Mouse (Mus musculus): ENCODE results near the gene Mettl22.

Gene Mettl22

DNA sequence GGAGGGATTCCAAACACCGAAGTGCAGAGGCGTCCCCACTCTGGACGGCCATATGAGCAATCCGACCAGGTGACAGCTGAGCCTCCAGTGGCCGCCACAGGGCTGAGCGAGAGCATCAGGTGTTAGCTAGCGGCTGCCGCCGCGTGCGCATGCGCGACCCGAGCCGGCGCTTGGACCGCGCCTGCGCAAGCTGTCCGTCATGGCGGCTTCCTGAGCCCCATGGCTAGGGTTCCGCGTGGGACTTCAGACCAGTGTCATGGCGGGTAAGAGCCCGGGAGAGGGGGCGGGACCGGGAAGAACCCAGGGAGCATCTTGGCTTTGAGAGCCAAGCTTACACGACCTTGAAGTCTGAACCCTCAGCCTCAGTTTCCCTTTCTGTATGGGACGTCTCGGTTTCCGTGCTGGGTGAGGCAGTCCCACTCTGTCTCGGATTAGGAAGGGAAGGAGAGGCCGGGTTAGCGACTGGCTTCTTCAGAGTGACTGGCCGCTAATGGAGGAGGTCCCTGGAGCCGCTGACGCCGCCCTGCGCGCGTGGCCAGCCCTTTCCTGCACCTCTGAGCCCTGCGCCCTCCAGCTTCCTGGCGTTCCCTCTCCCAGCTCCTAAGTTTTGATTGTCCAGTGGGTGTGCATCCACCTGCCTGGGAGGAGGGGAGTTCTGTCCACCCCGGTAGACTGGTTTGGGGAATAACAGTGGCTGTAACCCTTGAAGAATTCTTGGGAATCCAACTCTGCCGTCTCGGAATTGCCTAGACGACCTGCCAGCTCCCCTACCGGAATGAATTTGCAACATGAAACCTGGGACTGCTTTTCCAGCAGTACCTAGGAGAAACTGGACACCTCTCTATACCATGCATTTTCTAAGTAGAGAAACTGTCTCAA, at the start of gene Mettl22:
TSS of gene Mettl22 (plus strand) at position 186 of the 879 bp plus-strand sequence.
- peak; percentile 95 for DNase-seq (ENCODE audit: low spot score)

DNA sequence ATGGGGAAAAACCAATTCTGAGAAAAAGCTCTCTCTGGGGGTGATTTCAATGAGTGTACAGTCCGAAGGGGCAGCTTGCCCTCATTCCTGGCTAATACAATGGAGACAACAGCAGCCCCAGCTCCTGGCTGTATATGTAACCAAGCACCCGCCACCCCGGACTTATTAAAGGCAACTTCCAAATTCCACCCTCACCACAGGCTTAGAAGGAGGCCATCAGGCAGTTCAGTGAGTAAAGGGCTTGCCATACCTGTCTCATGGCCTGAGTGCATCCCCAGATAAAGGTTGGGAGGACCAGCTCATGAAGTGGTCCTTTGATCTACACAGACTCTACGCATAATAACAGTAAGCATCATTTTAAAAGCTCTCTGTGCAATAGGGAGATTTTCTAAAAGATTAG, 49.7 kb upstream of the Mettl22 start:
- no peak for DNase-seq (ENCODE audit: low spot score)

DNA sequence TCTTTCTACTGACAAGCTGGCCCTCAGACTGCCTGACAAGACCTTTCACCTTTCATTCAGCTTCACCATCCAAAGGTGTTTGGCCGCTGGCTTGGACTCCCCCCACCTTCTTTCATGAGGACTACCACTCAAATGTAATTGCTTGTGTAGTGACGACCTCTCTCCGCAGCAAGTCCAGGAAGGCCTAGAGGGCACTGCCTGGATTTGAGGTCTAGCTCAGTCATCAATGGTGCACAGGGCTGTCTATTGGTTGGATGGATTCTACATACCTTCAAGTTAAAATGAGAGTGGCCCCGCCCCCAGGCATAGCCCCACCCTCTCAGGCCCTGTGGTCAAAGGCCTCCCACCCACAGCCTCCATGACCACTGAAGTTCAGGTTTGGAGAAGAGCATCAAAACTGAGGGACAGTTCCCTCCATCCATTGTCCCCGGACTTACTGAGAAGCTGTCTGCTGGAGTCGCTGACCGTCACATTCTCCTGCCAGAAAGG, 46.9 kb upstream of the Mettl22 start:
- no peak for DNase-seq (ENCODE audit: low spot score)

GRCm38 (mm10) chr16:8424161-8424970, 46.2 kb upstream of the Mettl22 start:
- DNase-seq (ENCODE audit: low spot score), result no peak

DNA sequence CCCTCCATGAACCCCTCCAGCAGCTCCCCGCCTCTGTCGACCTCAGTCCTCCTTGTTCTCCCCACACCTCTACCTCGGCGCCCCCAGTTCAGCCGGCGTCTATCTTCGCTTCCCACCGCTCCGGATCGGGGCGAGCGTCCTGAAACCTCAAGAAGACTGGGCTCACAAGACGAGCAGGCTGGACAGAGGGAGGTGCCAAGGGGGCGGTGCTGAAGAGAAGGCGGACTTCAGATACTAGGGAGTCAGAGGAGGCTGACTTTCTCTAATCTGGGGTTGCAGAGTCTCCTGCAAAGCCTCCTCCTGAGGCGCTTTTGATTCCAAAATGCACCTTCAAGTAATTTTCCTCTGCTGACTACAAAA, 45.6 kb upstream of the Mettl22 start, which contains the start of gene Tmem114:
TSS of gene Tmem114 (minus strand) at position 166 of the 360 bp plus-strand sequence.
- no peak for DNase-seq (ENCODE audit: low spot score)

- DNase-seq (ENCODE audit: low spot score), result no peak
Measured at GRCm38 (mm10) chr16:8425736-8426135, 44.9 kb upstream of the Mettl22 start.

DNA sequence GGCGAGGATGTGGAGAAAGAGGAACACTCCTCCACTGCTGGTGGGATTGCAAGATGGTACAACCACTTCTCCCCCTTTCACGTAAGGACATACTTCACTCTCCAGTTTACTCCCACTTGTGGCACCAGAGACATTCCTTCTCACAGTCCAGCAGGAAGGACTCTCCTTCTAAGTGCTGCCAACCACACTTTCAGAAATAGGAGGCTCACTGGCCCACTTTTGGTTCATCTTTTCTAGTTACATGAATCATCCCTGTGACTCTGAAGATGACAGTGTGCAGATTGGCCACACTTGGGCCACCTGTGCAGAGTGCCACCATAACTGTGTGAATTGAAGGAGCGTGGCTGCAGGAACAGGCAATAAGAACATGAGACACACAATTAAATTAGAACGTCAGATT, 41.1 kb upstream of the Mettl22 start:
- DNase-seq (ENCODE audit: low spot score), result no peak

DNA sequence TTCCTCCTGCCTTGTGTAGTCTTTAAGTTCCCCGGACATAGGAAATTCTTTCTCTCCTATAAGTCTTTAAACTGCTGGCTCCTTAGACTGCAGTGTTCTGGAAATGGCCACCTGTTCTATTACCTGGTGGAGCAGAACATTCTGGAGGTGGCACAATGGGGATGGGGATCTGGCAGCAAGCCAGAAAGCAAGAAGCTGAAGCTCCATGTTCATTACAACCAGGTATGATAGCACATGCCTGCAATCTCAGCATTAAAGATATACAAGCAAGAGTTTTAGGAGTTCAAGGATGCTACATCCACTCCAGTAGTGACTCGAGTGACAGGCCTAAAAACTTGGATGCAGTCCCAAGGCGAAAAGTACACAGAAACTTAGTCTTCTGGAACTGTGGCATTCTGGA, 38.0 kb upstream of the Mettl22 start:
- no peak for DNase-seq (ENCODE audit: low spot score)

DNA sequence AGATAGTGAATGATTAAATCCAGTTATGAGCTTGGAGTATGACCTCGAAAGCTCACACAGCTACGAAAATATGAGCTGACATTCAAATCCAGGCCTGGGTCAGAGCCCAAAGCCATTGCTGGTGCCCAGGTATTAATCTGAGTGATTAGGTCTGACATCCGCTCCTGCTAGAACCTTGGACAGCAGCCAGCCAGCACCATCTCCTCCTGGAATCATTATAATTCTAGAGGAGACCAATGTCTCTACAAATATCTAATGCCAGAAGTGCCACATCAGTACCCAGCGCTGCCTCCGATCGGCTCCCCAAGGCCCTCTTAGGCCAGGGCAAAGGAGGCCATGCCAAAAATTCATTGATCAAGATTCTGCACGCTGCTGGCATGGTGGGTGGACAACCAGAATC, 25.7 kb upstream of the Mettl22 start:
- DNase-seq (ENCODE audit: low spot score), result no peak

- no peak for DNase-seq (ENCODE audit: low spot score)
Measured at GRCm38 (mm10) chr16:8446256-8446655, 24.3 kb upstream of the Mettl22 start.

DNA sequence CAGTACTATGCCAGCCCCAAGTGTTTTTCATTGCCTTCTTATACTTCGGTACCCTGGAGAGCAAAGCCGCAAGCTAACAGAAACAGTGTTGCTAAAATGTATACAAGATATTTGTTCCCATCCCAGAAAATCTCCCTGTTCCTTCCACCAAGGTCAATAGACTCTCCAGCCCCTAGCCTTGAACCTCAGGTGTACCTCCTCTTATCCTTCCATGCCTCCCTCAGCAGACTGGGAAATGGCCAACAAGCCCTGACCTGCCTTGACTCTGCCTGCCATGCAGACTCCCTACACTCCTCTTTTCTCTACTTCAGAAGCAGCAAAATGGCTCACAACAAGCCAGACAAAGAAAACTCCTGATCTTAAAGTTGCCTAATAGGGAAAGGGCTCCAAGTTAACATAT, 17.3 kb upstream of the Mettl22 start:
- DNase-seq (ENCODE audit: low spot score), result no peak

GRCm38 (mm10) chr16:8455221-8455620, 15.4 kb upstream of the Mettl22 start:
- DNase-seq (ENCODE audit: low spot score), result no peak

DNA sequence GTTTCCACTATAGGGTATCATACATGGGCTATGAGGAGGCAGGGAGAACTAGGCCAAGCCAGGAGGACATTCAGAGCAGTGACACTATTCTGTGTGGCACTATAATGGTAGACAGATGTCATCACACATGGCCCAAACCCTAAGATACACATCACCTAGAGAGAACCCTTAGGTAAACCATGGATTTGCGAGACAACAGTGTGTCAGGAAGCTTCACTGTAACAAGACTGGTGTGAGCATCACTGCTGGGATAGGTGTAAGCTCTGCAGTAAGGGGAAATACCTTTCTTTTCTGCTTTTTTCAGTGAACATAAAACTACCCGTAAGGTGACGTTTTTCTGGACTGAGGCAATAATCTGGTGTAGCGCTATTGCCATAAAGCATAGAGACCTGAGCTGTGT, 12.2 kb upstream of the Mettl22 start:
- no peak for DNase-seq (ENCODE audit: low spot score)

GRCm38 (mm10) chr16:8459098-8459497, 11.5 kb upstream of the Mettl22 start:
- peak; percentile 40 for DNase-seq (ENCODE audit: low spot score)

DNA sequence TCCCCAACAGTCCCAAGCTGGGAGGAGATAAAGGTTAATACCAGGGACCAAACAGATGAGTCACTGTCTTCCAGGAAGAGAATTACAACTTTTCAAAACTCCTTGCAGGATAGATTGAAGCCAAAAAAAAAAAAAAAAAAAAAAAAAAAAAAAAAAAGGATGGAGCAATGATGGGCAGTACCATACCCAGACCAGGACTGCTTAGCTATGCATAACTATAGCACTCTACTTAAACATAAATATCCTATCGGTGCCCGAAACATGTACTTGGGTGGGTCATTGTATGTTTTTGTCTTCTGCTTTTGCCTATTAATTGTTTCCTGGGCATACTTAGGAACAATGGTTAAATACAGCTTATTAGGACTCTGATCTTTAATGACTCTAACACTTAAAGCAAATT, 456 bp upstream of the Mettl22 start:
- DNase-seq (ENCODE audit: low spot score), result no peak

DNA sequence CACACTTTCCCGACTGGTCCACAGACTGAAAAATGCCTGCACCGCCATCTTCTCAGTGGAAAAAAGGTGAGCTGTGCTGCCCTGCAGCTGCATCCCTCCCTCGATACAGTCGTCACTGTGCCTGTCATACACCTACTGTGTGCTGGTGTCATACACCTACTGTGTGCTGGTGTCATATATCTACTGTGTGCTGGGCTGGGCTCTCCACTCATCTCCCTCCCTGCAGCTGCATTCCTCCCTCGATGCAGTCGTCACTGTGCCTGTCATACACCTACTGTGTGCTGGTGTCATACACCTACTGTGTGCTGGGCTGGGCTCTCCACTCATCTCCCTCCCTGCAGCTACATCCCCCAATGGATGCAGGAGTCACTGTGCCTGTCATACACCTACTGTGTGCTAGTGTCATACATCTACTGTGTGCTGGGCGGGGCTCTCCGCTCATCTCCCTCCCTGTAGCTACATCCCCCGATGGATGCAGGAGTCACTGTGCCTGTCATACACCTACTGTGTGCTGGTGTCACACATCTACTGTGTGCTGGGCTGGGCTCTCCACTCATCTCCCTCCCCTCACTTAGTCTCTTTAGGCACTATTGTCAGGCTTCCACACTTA, 16.9 kb downstream of the Mettl22 start:
- no peak for DNase-seq (ENCODE audit: low spot score)

- DNase-seq (ENCODE audit: low spot score), result no peak
Measured at GRCm38 (mm10) chr16:8489340-8489739, 18.8 kb downstream of the Mettl22 start.

GRCm38 (mm10) chr16:8491743-8492490, 21.3 kb downstream of the Mettl22 start:
- DNase-seq (ENCODE audit: low spot score), result no peak

DNA sequence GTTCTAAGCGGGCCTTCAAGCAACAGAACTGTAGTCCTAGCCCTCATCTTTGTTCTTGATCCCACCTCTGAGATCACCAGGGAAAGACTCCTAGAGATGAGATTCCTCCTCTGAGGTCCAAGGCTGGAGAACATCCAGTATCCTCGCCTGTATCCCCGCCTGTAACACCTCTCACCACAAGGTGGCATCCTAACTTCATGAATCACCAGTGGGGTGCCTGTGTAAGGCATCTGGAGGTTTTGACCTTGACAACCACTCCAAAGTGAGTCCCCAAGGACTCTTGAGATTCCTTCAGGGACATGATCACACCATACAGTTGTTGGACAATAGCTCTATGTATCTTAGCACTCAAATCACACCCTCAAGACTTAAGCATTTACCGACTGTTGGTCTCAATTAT, 23.7 kb downstream of the Mettl22 start:
- peak; percentile 84 for DNase-seq (ENCODE audit: low spot score)

- DNase-seq (ENCODE audit: low spot score), result no peak
Measured at GRCm38 (mm10) chr16:8496967-8497366, 26.4 kb downstream of the Mettl22 start.

DNA sequence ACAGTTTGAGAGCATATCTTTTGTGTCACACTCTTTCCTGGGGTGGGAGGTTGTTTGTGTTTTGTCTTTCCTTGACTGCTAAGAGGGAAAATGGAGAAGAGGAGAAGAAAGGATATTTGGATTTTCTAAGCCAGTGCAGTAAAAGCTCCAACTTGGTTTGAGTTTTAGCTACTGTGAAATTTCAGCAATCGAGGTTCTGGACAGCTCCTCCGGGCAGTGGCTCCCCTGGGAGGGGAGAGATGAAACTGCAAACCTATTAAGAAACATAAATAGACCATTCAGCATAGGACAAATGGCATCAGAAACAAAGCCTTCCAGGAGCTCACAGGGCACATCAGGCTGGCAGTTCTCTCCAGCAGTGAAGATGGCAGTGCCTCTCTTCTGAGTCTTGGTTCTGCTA, 33.7 kb downstream of the Mettl22 start:
- no peak for DNase-seq (ENCODE audit: low spot score)

- no peak for DNase-seq (ENCODE audit: low spot score)
Measured at GRCm38 (mm10) chr16:8509894-8510293, 39.3 kb downstream of the Mettl22 start.

All from MN1 (cell line).